Comparison of ENCODE assay signal across 40 mouse cellular contexts in genomic region chr15:78093597-78093996, GRCm38 (mm10). TPM values are rescaled to one million over a fixed set of nuclear protein-coding genes. Genes with fewer than 3 reads are reported as not detected.
"Had no signal": no experiment of that assay in that cellular context is flagged by ENCODE, and none has a peak within 500 bp of the region (broad histone marks: within the 10 kb centered on the region; RNA-seq: fewer than 3 reads in every experiment).

No protein-coding gene starts in this region.

- DNase-seq: heart, postnatal 10 days; heart, postnatal 14 days; heart, postnatal 36 days; heart, postnatal 4 days; kidney, adult 11 months; kidney, adult 18-20 months; kidney, adult 2 months; kidney, adult 8-10 months; kidney, adult 9 months; kidney, postnatal 10 days; kidney, postnatal 14 days; kidney, postnatal 25 days; kidney, postnatal 36 days; kidney, postnatal 4 days; layer of hippocampus, adult 9-11 months; layer of hippocampus, postnatal 36 days had no signal

- H3K4me3 ChIP-seq: heart, embryonic 12.5 days; heart, embryonic 13.5 days; heart, embryonic 15.5 days; hindbrain, embryonic 10.5 days; hindbrain, embryonic 12.5 days; hindbrain, embryonic 13.5 days; hindbrain, embryonic 15.5 days; intestine, embryonic 15.5 days; kidney, embryonic 15.5 days; layer of hippocampus, adult 2 months; left cerebral cortex, adult 2 months had no signal

- H3K9me3 ChIP-seq: heart, embryonic 12.5 days; heart, embryonic 13.5 days; heart, embryonic 15.5 days; hindbrain, embryonic 10.5 days; hindbrain, embryonic 12.5 days; hindbrain, embryonic 13.5 days; hindbrain, embryonic 15.5 days; intestine, embryonic 15.5 days; kidney, embryonic 15.5 days had no signal

- H3K4me1 ChIP-seq: heart, embryonic 12.5 days; heart, embryonic 13.5 days; heart, embryonic 15.5 days; intestine, embryonic 15.5 days; kidney, embryonic 15.5 days had no signal

- H3K4me2 ChIP-seq: heart, embryonic 11.5 days; heart, embryonic 12.5 days; heart, embryonic 13.5 days; heart, embryonic 15.5 days; hindbrain, embryonic 12.5 days; hindbrain, embryonic 13.5 days; hindbrain, embryonic 14.5 days; hindbrain, embryonic 15.5 days; intestine, embryonic 15.5 days; kidney, embryonic 15.5 days had no signal

- H3K9ac ChIP-seq: heart, embryonic 12.5 days; heart, embryonic 13.5 days; heart, embryonic 15.5 days; hindbrain, embryonic 12.5 days; hindbrain, embryonic 13.5 days; hindbrain, embryonic 14.5 days; hindbrain, embryonic 15.5 days; intestine, embryonic 15.5 days; kidney, embryonic 15.5 days had no signal

- H3K27ac ChIP-seq: heart, embryonic 13.5 days; heart, embryonic 15.5 days; hindbrain, embryonic 10.5 days; hindbrain, embryonic 12.5 days; hindbrain, embryonic 13.5 days; hindbrain, embryonic 14.5 days; hindbrain, embryonic 15.5 days; hindbrain, postnatal 0 days; intestine, embryonic 15.5 days; kidney, embryonic 15.5 days; kidney, postnatal 0 days; layer of hippocampus, adult 2 months; left cerebral cortex, adult 2 months had no signal

- H3K27me3 ChIP-seq: heart, embryonic 12.5 days; heart, embryonic 13.5 days; heart, embryonic 15.5 days; hindbrain, embryonic 12.5 days; hindbrain, embryonic 13.5 days; hindbrain, embryonic 15.5 days; intestine, embryonic 15.5 days; kidney, embryonic 15.5 days had no signal

- H3K36me3 ChIP-seq: heart, embryonic 12.5 days; heart, embryonic 13.5 days; heart, embryonic 15.5 days; hindbrain, embryonic 10.5 days; hindbrain, embryonic 12.5 days; hindbrain, embryonic 15.5 days; intestine, embryonic 15.5 days; kidney, embryonic 15.5 days had no signal

RNA-seq across cellular contexts. Expression of gene Cacng2, which starts 26.2 kb away (rescaled TPM):
- total RNA-seq: heart, postnatal 10 days; heart, postnatal 14 days; heart, postnatal 25 days; heart, postnatal 36 days; heart, postnatal 4 days; hematopoietic stem cell, adult 5-6 weeks had no signal
- polyA plus RNA-seq: heart, embryonic 12.5 days; heart, embryonic 13.5 days; heart, embryonic 14.5 days; heart, embryonic 15.5 days; heart, embryonic 16.5 days; heart, postnatal 0 days; inflammation-experienced regulatory T-cells, adult 6 months; kidney, embryonic 14.5 days; kidney, embryonic 16.5 days; kidney, postnatal 0 days; large intestine, adult 2 months had no signal
